ENCODE assay signal across 26 mouse cellular contexts in genomic region chr15:31433768-31434167, GRCm38 (mm10).
"Had no signal": no experiment of that assay in that cellular context is flagged by ENCODE, and none has a peak within 500 bp of the region (broad histone marks: within the 10 kb centered on the region; RNA-seq: fewer than 3 reads in every experiment).

No protein-coding gene starts in this region.

- H3K27ac ChIP-seq: embryonic facial prominence, embryonic 10.5 days; embryonic facial prominence, embryonic 12.5 days; embryonic facial prominence, embryonic 13.5 days; embryonic facial prominence, embryonic 15.5 days; forebrain, embryonic 10.5 days; forebrain, embryonic 12.5 days; forebrain, embryonic 13.5 days; forebrain, embryonic 15.5 days; gastrocnemius, adult 2 months; heart, adult 2 months had no signal

- ATAC-seq: forebrain, embryonic 13.5 days; forebrain, embryonic 14.5 days; forebrain, embryonic 15.5 days had no signal

- DNase-seq: cerebellum, adult 8-10 months; cerebellum, adult 9-10 months; cerebellum, adult 9-11 months; cerebellum, postnatal 10 days; cerebellum, postnatal 14 days; cerebellum, postnatal 25 days; cerebellum, postnatal 36 days; embryo, embryonic 11 days; forebrain, postnatal 0 days; gastrocnemius, adult 2 months; gastrocnemius, postnatal 10 days; gastrocnemius, postnatal 14 days; gastrocnemius, postnatal 25 days; gastrocnemius, postnatal 36 days; heart, adult 18-20 months; heart, adult 2 months had no signal

- H3K4me3 ChIP-seq: embryonic facial prominence, embryonic 10.5 days; embryonic facial prominence, embryonic 12.5 days; embryonic facial prominence, embryonic 13.5 days; embryonic facial prominence, embryonic 15.5 days; erythroblast, embryonic 14.5 days; forebrain, embryonic 10.5 days; forebrain, embryonic 12.5 days; forebrain, embryonic 13.5 days; forebrain, embryonic 15.5 days; gastrocnemius, adult 2 months; heart, adult 2 months had no signal

- H3K4me1 ChIP-seq: embryonic facial prominence, embryonic 12.5 days; embryonic facial prominence, embryonic 15.5 days; forebrain, embryonic 13.5 days; forebrain, embryonic 15.5 days had no signal

- H3K36me3 ChIP-seq: embryonic facial prominence, embryonic 10.5 days; embryonic facial prominence, embryonic 12.5 days; embryonic facial prominence, embryonic 13.5 days; embryonic facial prominence, embryonic 15.5 days; forebrain, embryonic 10.5 days; forebrain, embryonic 12.5 days; forebrain, embryonic 15.5 days had no signal

- H3K4me2 ChIP-seq: embryonic facial prominence, embryonic 12.5 days; embryonic facial prominence, embryonic 13.5 days; embryonic facial prominence, embryonic 15.5 days; forebrain, embryonic 12.5 days; forebrain, embryonic 13.5 days; forebrain, embryonic 15.5 days had no signal

- H3K27me3 ChIP-seq: embryonic facial prominence, embryonic 12.5 days; embryonic facial prominence, embryonic 13.5 days; embryonic facial prominence, embryonic 15.5 days; forebrain, embryonic 12.5 days; forebrain, embryonic 13.5 days; forebrain, embryonic 15.5 days had no signal

- H3K9me3 ChIP-seq: embryonic facial prominence, embryonic 10.5 days; embryonic facial prominence, embryonic 12.5 days; embryonic facial prominence, embryonic 13.5 days; embryonic facial prominence, embryonic 15.5 days; forebrain, embryonic 10.5 days; forebrain, embryonic 12.5 days; forebrain, embryonic 13.5 days; forebrain, embryonic 15.5 days had no signal

- H3K9ac ChIP-seq: embryonic facial prominence, embryonic 12.5 days; embryonic facial prominence, embryonic 13.5 days; embryonic facial prominence, embryonic 15.5 days; forebrain, embryonic 12.5 days; forebrain, embryonic 13.5 days; forebrain, embryonic 15.5 days; forebrain, postnatal 0 days had no signal
